ENCODE assay signal across 11 mouse cellular contexts in genomic region chr5:114699015-114699414, GRCm38 (mm10). TPM values are rescaled to one million over a fixed set of nuclear protein-coding genes. Genes with fewer than 3 reads are reported as not detected.
DNase-seq lines count a peak whose midpoint lies in the region; ATAC-seq and TF ChIP-seq lines count a peak whose summit lies in the region.
"Had no signal": no experiment of that assay in that cellular context is flagged by ENCODE, and none has a peak within 500 bp of the region (broad histone marks: within the 10 kb centered on the region; RNA-seq: fewer than 3 reads in every experiment).

No protein-coding gene starts in this region.

- no peak overlapping the region for H3K9ac ChIP-seq in liver, adult 2 months (ENCODE audit: low read depth, low read length)
- no peak overlapping the region for H3K9ac ChIP-seq in liver, embryonic 11.5 days (ENCODE audit: low read depth, low read length)
- H3K9ac ChIP-seq in liver, embryonic 16.5 days (ENCODE audit: low read depth, low read length), result no peak overlapping the region
- H3K9ac ChIP-seq: hindbrain, embryonic 14.5 days; lung, embryonic 14.5 days had no signal

- no peak for TF ChIP-seq POLR2A in liver, adult 2 months (IDR thresholded peaks at IDR 0.05; ENCODE audit: extremely low read depth, insufficient read depth, low read length)

- ATAC-seq in liver, embryonic 11.5 days (replicated peaks; ENCODE audit: low FRiP score), result no peak
- peak; percentile 22; the same call in 1 of the 2 replicates for ATAC-seq in liver, embryonic 16.5 days (ENCODE audit: low read depth)
- ATAC-seq in monocyte, adult 5-6 weeks (replicated peaks; ENCODE audit: insufficient number of reproducible peaks, low FRiP score, low TSS enrichment, poor library complexity, severe bottlenecking), result peak; percentile 87

- no peaks in the 10 kb centered on the region for H3K27me3 ChIP-seq in liver, adult 2 months (ENCODE audit: control insufficient read depth, insufficient read depth, low read length)
- no peaks in the 10 kb centered on the region for H3K27me3 ChIP-seq in liver, embryonic 11.5 days (replicated peaks; ENCODE audit: control insufficient read depth, insufficient read depth, low read length)
- H3K27me3 ChIP-seq in liver, embryonic 16.5 days (ENCODE audit: control insufficient read depth, insufficient read depth, low read depth, low read length), result no peaks in the 10 kb centered on the region

- no peaks in the 10 kb centered on the region for H3K79me2 ChIP-seq in liver, adult 2 months (ENCODE audit: control insufficient read depth, insufficient read depth, low read length)

- H3K4me3 ChIP-seq in liver, adult 2 months (ENCODE audit: insufficient read depth, low read depth, low read length), result no peak overlapping the region
- no peak overlapping the region for H3K4me3 ChIP-seq in liver, embryonic 11.5 days (ENCODE audit: low read depth, low read length)
- no peak overlapping the region for H3K4me3 ChIP-seq in liver, embryonic 16.5 days (ENCODE audit: low read depth, low read length)

- TF ChIP-seq CTCF in liver, adult 2 months (IDR thresholded peaks at IDR 0.05; ENCODE audit: low read depth, low read length), result no peak

- WGBS in liver, adult 2 months, result 24% methylated on average over 7 of the region's 7 CpGs
- 39% methylated on average over 7 of the region's 7 CpGs for WGBS in liver, embryonic 11.5 days
- WGBS in liver, embryonic 16.5 days (ENCODE audit: insufficient replicate concordance), result 15% methylated on average over 7 of the region's 7 CpGs

- no peak overlapping the region for H3K4me2 ChIP-seq in liver, embryonic 11.5 days
- H3K4me2 ChIP-seq in liver, embryonic 16.5 days (ENCODE audit: low read depth, low read length), result no peak overlapping the region
- H3K4me2 ChIP-seq: hindbrain, embryonic 14.5 days; lung, embryonic 14.5 days had no signal

- peak overlapping the region; percentile 44 for H3K27ac ChIP-seq in liver, adult 2 months (replicated peaks; ENCODE audit: insufficient read depth, low read depth, low read length)
- no peak overlapping the region for H3K27ac ChIP-seq in liver, embryonic 11.5 days (ENCODE audit: low read depth, low read length)
- no peak overlapping the region for H3K27ac ChIP-seq in liver, embryonic 16.5 days (ENCODE audit: low read length)
- H3K27ac ChIP-seq: hindbrain, embryonic 14.5 days had no signal

- peak; percentile 52 for DNase-seq in liver, adult 2 months (ENCODE audit: extremely low read depth, low read depth, low spot score)
- no peak for DNase-seq in liver, embryonic 11.5 days (ENCODE audit: low spot score)
- DNase-seq in adipocyte (ENCODE audit: low spot score), result peak; percentile 31
- no peak for DNase-seq in cerebellum, postnatal 14 days
- no peak for DNase-seq in kidney, adult 8-10 months
- DNase-seq: lung, embryonic 14.5 days; thymus, postnatal 25 days had no signal

- H3K9me3 ChIP-seq in liver, embryonic 11.5 days (ENCODE audit: control insufficient read depth, low read length), result no peaks in the 10 kb centered on the region
- no peaks in the 10 kb centered on the region for H3K9me3 ChIP-seq in liver, embryonic 16.5 days (replicated peaks; ENCODE audit: control insufficient read depth, low read length)
- H3K9me3 ChIP-seq: G1E had no signal

- H3K36me3 ChIP-seq in liver, adult 2 months (ENCODE audit: control insufficient read depth, insufficient read depth, low read length), result no peaks in the 10 kb centered on the region
- no peaks in the 10 kb centered on the region for H3K36me3 ChIP-seq in liver, embryonic 11.5 days (ENCODE audit: control insufficient read depth, insufficient read depth, low read length)
- H3K36me3 ChIP-seq in liver, embryonic 16.5 days (ENCODE audit: control insufficient read depth, insufficient read depth), result no peaks in the 10 kb centered on the region
- H3K36me3 ChIP-seq: G1E had no signal

- peaks cover 2% of the 10 kb centered on the region; the same call in 1 of the 2 replicates for H3K4me1 ChIP-seq in liver, adult 2 months (ENCODE audit: control insufficient read depth, insufficient read depth, low read length)
- peaks cover 14% of the 10 kb centered on the region for H3K4me1 ChIP-seq in liver, embryonic 11.5 days (replicated peaks; ENCODE audit: control insufficient read depth, insufficient read depth, low read length)
- peaks cover 12% of the 10 kb centered on the region for H3K4me1 ChIP-seq in liver, embryonic 16.5 days (ENCODE audit: control insufficient read depth, low read depth, low read length)

RNA-seq across cellular contexts. Expression of gene Gltp, which starts 8.2 kb away (rescaled TPM):
- total RNA-seq in liver, adult 2 months (2014; rRNA removed), result 3.1 and 4.4 TPM in 2 replicates
- 5.1 and 7.9 TPM in 2 replicates for polyA plus RNA-seq in liver, adult 2 months (2012; rRNA removed)
- polyA plus RNA-seq in liver, embryonic 11.5 days (2014; fragmentation: Nextera tagmentation; extraction: Ambion mirVana), result 51.3 and 53.4 TPM in 2 replicates
- 28.6 and 30.3 TPM in 2 replicates for polyA plus RNA-seq in liver, embryonic 16.5 days (2015; fragmentation: Nextera tagmentation; extraction: Ambion mirVana)
- 46.4 to 52.1 TPM (median 46.5 TPM) in 3 replicates for total RNA-seq in monocyte, adult 5-6 weeks (2017)

RNA-seq across cellular contexts. Expression of gene Tchp, which starts 8.5 kb away (rescaled TPM):
- total RNA-seq in liver, adult 2 months (2014; rRNA removed), result 0.83 and 1.4 TPM in 2 replicates
- polyA plus RNA-seq in liver, adult 2 months (2012; rRNA removed), result 2.1 and 4.0 TPM in 2 replicates
- 7.9 and 11.4 TPM in 2 replicates for polyA plus RNA-seq in liver, embryonic 11.5 days (2014; fragmentation: Nextera tagmentation; extraction: Ambion mirVana)
- 2.5 and 2.9 TPM in 2 replicates for polyA plus RNA-seq in liver, embryonic 16.5 days (2015; fragmentation: Nextera tagmentation; extraction: Ambion mirVana)
- total RNA-seq in monocyte, adult 5-6 weeks (2017), result 9.8 to 16.3 TPM (median 12.8 TPM) in 3 replicates

RNA-seq across cellular contexts. Expression of gene Trpv4, which starts 40.8 kb away (rescaled TPM):
- total RNA-seq in liver, adult 2 months (2014; rRNA removed), result 0.09 and 0.40 TPM in 2 replicates
- 0.29 and 0.50 TPM in 2 replicates for polyA plus RNA-seq in liver, adult 2 months (2012; rRNA removed)
- polyA plus RNA-seq in liver, embryonic 11.5 days (2014; fragmentation: Nextera tagmentation; extraction: Ambion mirVana), result 0.56 and 0.78 TPM in 2 replicates
- polyA plus RNA-seq in liver, embryonic 16.5 days (2015; fragmentation: Nextera tagmentation; extraction: Ambion mirVana), result 0.44 and 0.53 TPM in 2 replicates
- total RNA-seq in monocyte, adult 5-6 weeks (2017), result not detected in 3 replicates
- total RNA-seq: G1E had no signal

Comparison
In these comparisons a context has a peak if more than half of its experiments do, and no peak if none do; other contexts are left out.
1. DNase-seq: peak in liver, adult 2 months (single experiment) and adipocyte (single experiment); none in liver, embryonic 11.5 days (single experiment), cerebellum, postnatal 14 days (0 of 2) and kidney, adult 8-10 months (0 of 2).